Mouse (Mus musculus) myocyte (in vitro differentiated cells): ENCODE data around the gene Tex22. TPM values are rescaled to one million over a fixed set of nuclear protein-coding genes. Genes with fewer than 3 reads are reported as not detected.

ENCODE experiments used
- H3K27me3 ChIP-seq: one replicate; pipeline ENCODE4 v1.6.1; 2011; ENCODE audit not compliant: control insufficient read depth, insufficient read depth, insufficient read length
- H3K36me3 ChIP-seq: one replicate; pipeline ENCODE4 v1.6.1; 2011; ENCODE audit not compliant: control insufficient read depth, insufficient read depth
- H3K4me2 ChIP-seq: one replicate; pipeline ENCODE4 v1.6.1; 2011; ENCODE audit warnings: low read depth, control low read depth
- H3K4me3 ChIP-seq: one replicate; pipeline ENCODE4 v1.5.1; 2011; ENCODE audit warnings: mild to moderate bottlenecking, control low read depth, moderate library complexity
- H3K79me2 ChIP-seq: one replicate; pipeline ENCODE4 v1.6.1; 2011; ENCODE audit not compliant: control insufficient read depth, insufficient read depth
- H3ac ChIP-seq: one replicate; pipeline ENCODE4 v1.6.1; 2011; ENCODE audit not compliant: control insufficient read depth, insufficient read length
- CEBPB ChIP-seq: IDR thresholded peaks from 2 replicates; pipeline ENCODE4 v1.6.1; 2011; ENCODE audit warnings: mild to moderate bottlenecking, moderate library complexity; ENCODE audit not compliant: poor library complexity, insufficient read depth, severe bottlenecking
- E2F4 ChIP-seq: IDR thresholded peaks from one replicate; pipeline ENCODE4 v1.6.1; 2011; ENCODE audit warnings: mild to moderate bottlenecking, control low read depth, moderate library complexity; ENCODE audit not compliant: insufficient read depth
- MAX ChIP-seq: IDR thresholded peaks from one replicate; pipeline ENCODE4 v1.6.1; 2011; ENCODE audit warnings: low read depth, mild to moderate bottlenecking, control low read depth
- MYOD1 ChIP-seq, 3 experiments: IDR thresholded peaks; one replicate each; pipeline ENCODE4 v1.6.1; 2011; ENCODE audit warnings: control low read depth in 2 of 3, low read depth in 2 of 3, mild to moderate bottlenecking in 2 of 3, moderate library complexity in 1 of 3; ENCODE audit not compliant: insufficient read length in 2 of 3, control insufficient read depth in 1 of 3
- MYOG ChIP-seq, 3 experiments: IDR thresholded peaks; one replicate each; pipeline ENCODE4 v1.6.1; 2011; ENCODE audit warnings: control low read depth in 2 of 3, low read depth in 2 of 3, mild to moderate bottlenecking in 2 of 3; ENCODE audit not compliant: insufficient read length in 2 of 3, control insufficient read depth in 1 of 3, insufficient read depth in 1 of 3
- POLR2A ChIP-seq: IDR thresholded peaks from one replicate; pipeline ENCODE4 v1.6.1; 2011; ENCODE audit warnings: low read depth, mild to moderate bottlenecking, control low read depth, moderate library complexity; ENCODE audit not compliant: insufficient read length
- POLR2AphosphoS2 ChIP-seq: IDR thresholded peaks from one replicate; pipeline ENCODE4 v1.6.1; 2011; ENCODE audit warnings: low read depth, control low read depth; ENCODE audit not compliant: insufficient read length
- REST ChIP-seq: IDR thresholded peaks from one replicate; pipeline ENCODE4 v1.6.1; 2011; ENCODE audit warnings: mild to moderate bottlenecking, control low read depth, moderate library complexity; ENCODE audit not compliant: insufficient read depth, insufficient read length
- SRF ChIP-seq: IDR thresholded peaks from one replicate; pipeline ENCODE4 v1.6.1; 2011; ENCODE audit warnings: low read depth; ENCODE audit not compliant: control insufficient read depth, insufficient read length
- TCF12 ChIP-seq: IDR thresholded peaks from one replicate; pipeline ENCODE4 v1.6.1; 2011; ENCODE audit warnings: mild to moderate bottlenecking, control low read depth; ENCODE audit not compliant: poor library complexity, insufficient read depth, severe bottlenecking
- TCF3 ChIP-seq: IDR thresholded peaks from one replicate; pipeline ENCODE4 v1.6.1; 2011; ENCODE audit warnings: low read depth, control low read depth; ENCODE audit not compliant: insufficient read length
- USF1 ChIP-seq: IDR thresholded peaks from one replicate; pipeline ENCODE4 v1.6.1; 2011; ENCODE audit warnings: low read depth, mild to moderate bottlenecking, control low read depth, moderate library complexity
- polyA plus RNA-seq: library from polyadenylated mRNA; unstranded; fragments of >200 nt; fragmentation: generic; extraction: Trizol; gene quantifications from one replicate; pipeline ENCODE4 v1.2.1, GENCODE M21; 2012; ENCODE audit warnings: missing spikeins

The Tex22 gene
- polyA plus RNA-seq, 1 experiment, result 0.11 TPM

DNA sequence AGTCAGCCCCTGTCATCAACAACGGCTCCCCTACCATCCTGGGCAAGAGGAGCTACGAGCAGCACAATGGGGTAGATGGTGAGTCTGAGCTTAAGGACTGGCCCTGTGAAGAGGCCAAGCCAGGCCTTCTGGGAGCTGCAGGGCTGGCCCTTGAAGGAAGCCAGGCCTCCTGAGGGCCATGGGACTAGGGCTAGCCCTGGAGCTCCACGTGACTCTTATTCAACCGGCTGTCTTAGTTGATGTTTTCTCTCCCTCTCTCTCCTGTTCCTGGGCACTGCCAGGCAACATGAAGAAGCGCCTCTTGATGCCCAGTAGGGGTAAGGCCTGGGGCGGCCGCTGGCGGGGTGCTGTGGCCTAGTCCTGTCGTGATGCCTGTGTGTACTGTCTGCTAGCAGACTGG lies 59.0 kb downstream of the Tex22 start:
- TF ChIP-seq CEBPB, result no peak
- no peak for TF ChIP-seq SRF
- no peak for TF ChIP-seq MYOD1 (IDR thresholded peaks at IDR 0.05; ENCODE audit: control insufficient read depth in 1 of 3, insufficient read length in 2 of 3, low read depth in 2 of 3)
- Histone ChIP-seq H3K36me3 (peaks cover 14% of the 10 kb centered on the region), H3K79me2 (no peaks in the 10 kb centered on the region), H3K4me3 (no peak overlapping the region), H3ac (no peak overlapping the region), H3K4me2 (no peak overlapping the region), H3K27me3 (no peaks in the 10 kb centered on the region)

DNA sequence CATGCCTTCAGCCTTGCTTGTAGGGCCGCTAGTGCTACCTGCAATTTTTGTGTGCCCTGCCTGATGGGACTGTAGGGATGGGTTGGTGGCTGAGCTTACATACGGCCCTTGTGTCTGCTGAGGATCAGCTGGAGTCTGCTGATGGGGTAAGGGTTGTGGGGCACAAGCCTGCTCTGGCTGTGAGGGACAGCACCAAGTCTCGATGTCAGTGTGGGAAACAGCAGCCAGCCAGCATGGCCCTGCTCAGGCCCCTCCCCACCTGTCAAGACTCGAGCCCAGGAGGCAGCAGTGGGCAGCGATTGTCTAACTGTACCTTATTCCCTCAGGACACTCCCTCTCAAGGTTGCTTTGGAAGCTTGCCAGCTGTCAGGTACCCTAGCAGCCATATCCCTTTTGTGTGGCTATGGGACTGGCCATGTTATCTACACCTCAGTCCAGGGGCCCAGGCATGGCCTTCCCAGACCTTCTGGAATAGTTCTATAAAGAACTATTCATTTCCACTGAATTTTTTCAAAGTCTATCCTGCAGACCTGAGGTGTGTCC lies 59.6 kb downstream of the Tex22 start:
- TF ChIP-seq TCF12 (no peak), TCF3 (no peak), MYOG (IDR thresholded peaks at IDR 0.05; ENCODE audit: control insufficient read depth in 1 of 3, insufficient read depth in 1 of 3, insufficient read length in 2 of 3, low read depth in 2 of 3) (no peak), CEBPB (no peak), POLR2A (no peak), POLR2AphosphoS2 (no peak), E2F4 (no peak), MYOD1 (IDR thresholded peaks at IDR 0.05; ENCODE audit: control insufficient read depth in 1 of 3, insufficient read length in 2 of 3, low read depth in 2 of 3) (no peak), MAX (no peak), REST (no peak), SRF (no peak), USF1 (no peak)
- H3K27me3 ChIP-seq, result no peaks in the 10 kb centered on the region
- H3K79me2 ChIP-seq, result no peaks in the 10 kb centered on the region
- H3K36me3 ChIP-seq, result peaks cover 12% of the 10 kb centered on the region
- H3ac ChIP-seq, result no peak overlapping the region
- no peak overlapping the region for H3K4me3 ChIP-seq
- H3K4me2 ChIP-seq, result no peak overlapping the region

DNA sequence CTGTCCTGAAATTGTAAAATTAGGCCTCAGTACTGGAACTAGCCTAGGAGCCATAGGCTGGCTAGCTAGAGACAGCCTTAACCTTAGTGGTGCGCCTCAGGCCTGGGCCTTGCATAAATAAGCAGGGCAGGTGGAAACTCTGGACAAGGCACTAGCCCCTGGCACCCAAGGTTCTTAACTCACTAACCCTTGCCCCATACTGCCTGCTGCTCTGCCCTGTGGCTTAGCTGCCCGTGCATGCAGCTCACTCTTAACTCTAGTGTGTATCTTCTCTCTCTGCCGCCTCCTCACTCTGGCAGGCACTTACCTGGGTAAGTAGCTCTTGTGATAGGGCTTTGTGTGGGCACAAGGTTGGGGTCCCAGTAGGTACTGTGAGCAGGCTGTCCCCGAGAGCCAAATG lies 60.2 kb downstream of the Tex22 start:
- no peak overlapping the region for H3K4me2 ChIP-seq
- H3ac ChIP-seq, result no peak overlapping the region
- H3K27me3 ChIP-seq, result no peaks in the 10 kb centered on the region
- no peak overlapping the region for H3K4me3 ChIP-seq
- TF ChIP-seq CEBPB (no peak), REST (no peak), POLR2A (no peak), POLR2AphosphoS2 (no peak), MYOD1 (IDR thresholded peaks at IDR 0.05; ENCODE audit: control insufficient read depth in 1 of 3, insufficient read length in 2 of 3, low read depth in 2 of 3) (no peak), SRF (no peak), E2F4 (no peak), TCF3 (no peak), MAX (no peak), TCF12 (no peak), USF1 (no peak), MYOG (IDR thresholded peaks at IDR 0.05; ENCODE audit: control insufficient read depth in 1 of 3, insufficient read depth in 1 of 3, insufficient read length in 2 of 3, low read depth in 2 of 3) (no peak)
- peaks cover 12% of the 10 kb centered on the region for H3K36me3 ChIP-seq
- no peaks in the 10 kb centered on the region for H3K79me2 ChIP-seq

DNA sequence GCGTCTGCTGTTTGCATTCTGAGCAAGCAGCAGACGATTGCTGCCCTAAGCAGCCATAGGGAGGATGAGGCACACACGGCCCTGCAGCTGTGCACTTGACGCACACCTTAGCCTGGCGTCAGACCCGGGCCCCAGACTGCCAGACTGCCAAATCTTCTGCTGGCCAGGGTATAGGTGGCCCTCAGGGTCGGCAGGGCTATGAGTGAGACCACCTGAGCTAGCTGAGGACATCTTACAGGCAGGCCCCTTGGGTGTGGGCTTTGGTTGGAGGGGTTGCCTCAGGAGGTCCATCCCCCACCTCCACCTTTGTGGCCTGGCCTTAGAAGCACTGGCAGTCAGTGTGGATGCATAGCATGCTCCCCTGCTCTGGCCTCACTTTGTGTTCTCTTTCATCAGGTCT lies 61.1 kb downstream of the Tex22 start:
- Histone ChIP-seq H3K4me2 (no peak overlapping the region), H3K27me3 (no peaks in the 10 kb centered on the region), H3K36me3 (peaks cover 11% of the 10 kb centered on the region), H3ac (no peak overlapping the region), H3K4me3 (no peak overlapping the region), H3K79me2 (no peaks in the 10 kb centered on the region)
- TF ChIP-seq TCF12 (no peak), MYOD1 (IDR thresholded peaks at IDR 0.05; ENCODE audit: control insufficient read depth in 1 of 3, insufficient read length in 2 of 3, low read depth in 2 of 3) (no peak), MYOG (IDR thresholded peaks at IDR 0.05; ENCODE audit: control insufficient read depth in 1 of 3, insufficient read depth in 1 of 3, insufficient read length in 2 of 3, low read depth in 2 of 3) (no peak), SRF (no peak), USF1 (no peak)

DNA sequence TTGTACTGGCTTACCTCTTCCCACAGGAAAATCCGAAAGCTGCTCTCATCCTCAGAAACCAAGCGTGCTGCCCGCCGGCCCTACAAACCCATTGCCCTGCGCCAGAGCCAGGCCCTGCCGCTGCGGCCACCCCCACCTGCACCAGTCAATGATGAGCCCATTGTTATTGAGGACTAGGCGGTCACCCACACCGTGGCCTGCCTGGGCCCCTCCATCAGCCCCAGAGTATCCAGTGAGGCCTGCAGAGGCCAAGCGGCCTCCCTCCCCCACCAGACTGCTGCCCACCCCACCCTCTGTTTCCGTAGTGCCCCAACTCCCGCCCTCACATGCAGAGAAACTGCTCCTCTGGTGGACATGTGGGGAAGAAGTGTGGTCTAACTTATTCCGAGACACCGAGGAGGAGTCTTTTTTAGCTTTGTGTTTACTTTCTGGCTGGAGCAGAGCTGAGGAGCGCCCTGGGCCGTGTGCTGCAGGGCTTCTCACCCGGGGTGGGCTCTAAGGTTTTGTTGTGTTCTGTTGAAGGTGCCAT lies 62.3 kb downstream of the Tex22 start:
- H3ac ChIP-seq, result no peak overlapping the region
- peaks cover 8% of the 10 kb centered on the region for H3K36me3 ChIP-seq
- peaks cover 11% of the 10 kb centered on the region for H3K79me2 ChIP-seq
- no peak for TF ChIP-seq E2F4
- TF ChIP-seq MAX, result no peak
- no peak for TF ChIP-seq TCF3
- TF ChIP-seq POLR2A, result no peak
- TF ChIP-seq MYOG (IDR thresholded peaks at IDR 0.05; ENCODE audit: control insufficient read depth in 1 of 3, insufficient read depth in 1 of 3, insufficient read length in 2 of 3, low read depth in 2 of 3), result no peak
- no peak for TF ChIP-seq REST
- TF ChIP-seq SRF, result no peak
- no peak for TF ChIP-seq POLR2AphosphoS2
- TF ChIP-seq CEBPB, result no peak
- no peak overlapping the region for H3K4me2 ChIP-seq
- no peaks in the 10 kb centered on the region for H3K27me3 ChIP-seq
- H3K4me3 ChIP-seq, result no peak overlapping the region
